Mouse (Mus musculus) adrenal gland, adult 18-20 months (tissue): ENCODE measurements at regions not wholly inside any gene's neighbourhood (a gene's known extent, or its start where the extent isn't known, plus 50 kb on each side); places are given as distances from the start of the nearest gene placed in this dataset.
A peak's percentile ranks its signal among the peaks of the same experiment; 100 is the strongest.

ENCODE experiments used
- DNase-seq, 2 experiments: peaks; one replicate each; pipeline ENCODE4 v3.0.0; 2021 to 2022; ENCODE audit warnings: low spot score in 2 of 2

- DNase-seq: peak; percentile 9 to 31
Observed at GRCm38 (mm10) chr7:88544393-88544792, 114.3 kb downstream of the Rab38 start.

DNA sequence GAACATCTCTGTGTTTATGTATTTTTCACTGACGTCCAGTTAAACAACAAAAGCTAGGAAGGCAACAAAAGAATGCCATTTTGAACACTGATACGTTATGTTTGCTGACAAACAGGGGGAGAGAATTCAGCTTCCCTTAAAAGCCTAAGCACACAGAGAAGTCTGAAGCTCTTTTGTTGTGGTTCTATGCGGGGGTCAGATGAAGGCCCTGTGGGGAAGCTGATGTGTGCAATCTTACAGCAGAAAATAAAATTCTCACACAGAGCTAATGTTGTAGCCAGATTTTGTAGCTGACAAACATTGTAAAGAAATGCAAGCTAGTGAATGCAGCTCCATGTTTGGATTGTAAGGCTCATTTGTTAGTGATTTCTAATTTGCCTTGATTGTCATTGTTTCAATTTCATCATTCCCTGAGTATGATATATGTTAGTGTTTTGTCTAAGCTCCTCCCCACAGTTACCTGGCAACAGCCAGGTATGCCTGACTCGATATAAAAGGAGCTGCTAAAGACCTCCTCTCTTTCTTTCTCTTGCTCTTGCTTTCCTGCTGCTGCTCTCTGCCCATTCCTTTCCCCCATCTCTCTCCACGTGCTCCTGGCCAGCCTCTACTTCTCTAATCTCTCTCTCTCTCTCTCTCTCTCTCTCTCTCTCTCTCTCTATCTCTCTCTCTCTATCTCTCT is 115.0 kb downstream of the Rab38 start:
- DNase-seq: no peak

- DNase-seq: no peak
Observed at GRCm38 (mm10) chr7:88575073-88575472, 145.0 kb downstream of the Rab38 start.

DNA sequence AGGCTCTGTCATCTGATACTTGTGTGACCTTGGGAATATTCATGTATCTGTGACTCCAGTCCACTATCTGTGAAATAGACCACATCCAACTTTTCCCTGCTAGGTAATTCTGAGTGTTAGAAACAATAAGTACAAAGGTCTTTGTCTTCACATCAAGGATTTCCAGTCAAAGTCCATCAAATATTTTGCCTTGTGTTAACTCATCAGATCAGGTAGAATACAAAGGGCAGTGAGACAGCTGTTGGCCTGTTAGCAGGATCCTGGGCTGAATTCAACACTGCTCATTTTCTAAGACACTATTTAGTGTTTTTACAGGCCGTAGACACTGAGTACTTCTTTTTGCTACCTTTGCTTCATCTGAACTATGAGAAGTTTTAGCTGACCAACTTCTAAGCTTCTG is 170.7 kb downstream of the Rab38 start:
- DNase-seq: no peak
